Comparison of ENCODE assay signal across 8 mouse cellular contexts in the genomic region with DNA sequence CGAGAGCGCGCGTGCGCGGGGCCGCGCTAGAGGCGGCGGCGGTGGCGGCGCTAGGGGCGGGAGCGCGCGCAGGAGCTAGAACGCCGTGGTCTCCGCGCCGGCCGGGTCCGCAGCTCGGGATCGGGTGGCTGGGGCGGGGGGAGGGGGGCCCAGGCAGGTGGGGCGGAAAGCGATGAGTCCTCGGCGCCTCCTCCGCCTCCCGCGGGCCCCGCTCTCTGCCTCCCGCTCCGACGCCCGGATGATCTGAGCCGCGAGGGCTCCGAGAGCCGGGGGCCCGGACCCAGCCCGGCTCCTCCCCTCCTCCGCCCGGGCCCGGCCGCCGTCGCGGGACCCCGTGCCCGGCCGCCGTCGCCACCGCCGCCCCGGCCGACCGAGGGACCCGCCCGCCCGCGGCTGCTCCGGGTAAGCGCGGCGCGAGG. TPM values are rescaled to one million over a fixed set of nuclear protein-coding genes. Genes with fewer than 3 reads are reported as not detected.
DNase-seq lines count a peak whose midpoint lies in the region; ATAC-seq and TF ChIP-seq lines count a peak whose summit lies in the region.

No protein-coding gene starts in this region.

- intact Hi-C loops in gastrocnemius, postnatal 14 days (cut with DNase I; ENCODE audit: low total_unique reads): no loop called here

- 0% methylated on average over 21 of the region's 71 CpGs for WGBS in hindbrain, embryonic 15.5 days
- 1% methylated on average over 57 of the region's 71 CpGs for WGBS in midbrain, embryonic 15.5 days

- no peaks in the 10 kb centered on the region for H3K27me3 ChIP-seq in hindbrain, embryonic 15.5 days
- no peaks in the 10 kb centered on the region for H3K27me3 ChIP-seq in midbrain, embryonic 15.5 days (replicated peaks)

- peak; percentile 96 for DNase-seq in kidney, postnatal 14 days
- no peak for DNase-seq in kidney, adult 18-20 months
- DNase-seq in gastrocnemius, postnatal 14 days: no peak
- DNase-seq in urinary bladder, postnatal 25 days (ENCODE audit: low spot score): no peak
- no peak for DNase-seq in adrenal gland, postnatal 14 days

- peak; percentile 76 for ATAC-seq in hindbrain, embryonic 15.5 days (ENCODE audit: low FRiP score, low read depth)
- no peak; the same call in 1 of the 2 replicates for ATAC-seq in midbrain, embryonic 15.5 days (replicated peaks)

- H3K27ac ChIP-seq in cortical plate, adult 2 months (ENCODE audit: insufficient read depth, low read length): peak overlapping the region; percentile 69; the same call in 1 of the 2 replicates
- peak overlapping the region; percentile 99 for H3K27ac ChIP-seq in hindbrain, embryonic 15.5 days (replicated peaks)
- peak overlapping the region; percentile 99 for H3K27ac ChIP-seq in midbrain, embryonic 15.5 days

- H3K9ac ChIP-seq in hindbrain, embryonic 15.5 days: peak overlapping the region; percentile 94
- peak overlapping the region; percentile 99 for H3K9ac ChIP-seq in midbrain, embryonic 15.5 days

- no peaks in the 10 kb centered on the region for H3K9me3 ChIP-seq in hindbrain, embryonic 15.5 days
- H3K9me3 ChIP-seq in midbrain, embryonic 15.5 days: no peaks in the 10 kb centered on the region

- TF ChIP-seq CTCF in cortical plate, adult 2 months (IDR thresholded peaks at IDR 0.05; ENCODE audit: extremely low read depth, insufficient read depth, low read length): no peak

- H3K4me2 ChIP-seq in hindbrain, embryonic 15.5 days: peak overlapping the region; percentile 70
- H3K4me2 ChIP-seq in midbrain, embryonic 15.5 days: peak overlapping the region; percentile 58

- no peaks in the 10 kb centered on the region for H3K36me3 ChIP-seq in hindbrain, embryonic 15.5 days
- no peaks in the 10 kb centered on the region for H3K36me3 ChIP-seq in midbrain, embryonic 15.5 days (replicated peaks)

- H3K4me1 ChIP-seq in cortical plate, adult 2 months (ENCODE audit: control insufficient read depth, insufficient read depth, low read length): peaks cover 2% of the 10 kb centered on the region; the same call in 1 of the 2 replicates
- peaks cover 28% of the 10 kb centered on the region for H3K4me1 ChIP-seq in hindbrain, embryonic 15.5 days (replicated peaks)
- peaks cover 28% of the 10 kb centered on the region for H3K4me1 ChIP-seq in midbrain, embryonic 15.5 days

- no peak for TF ChIP-seq POLR2A in cortical plate, adult 2 months (IDR thresholded peaks at IDR 0.05; ENCODE audit: extremely low read depth, insufficient read depth, low read length)

- H3K4me3 ChIP-seq in cortical plate, adult 2 months (ENCODE audit: insufficient read depth, low read length): peak overlapping the region; percentile 74
- peak overlapping the region; percentile 69 for H3K4me3 ChIP-seq in hindbrain, embryonic 15.5 days
- H3K4me3 ChIP-seq in midbrain, embryonic 15.5 days: peak overlapping the region; percentile 98

RNA-seq across cellular contexts. Expression of gene Ppm1a, which starts 4.0 kb away (rescaled TPM):
- polyA plus RNA-seq in cortical plate, adult 2 months (2012; rRNA removed): 187 and 197 TPM in 2 replicates
- 63.0 and 70.9 TPM in 2 replicates for polyA plus RNA-seq in hindbrain, embryonic 15.5 days (2015; fragmentation: Nextera tagmentation; extraction: Ambion mirVana)
- polyA plus RNA-seq in midbrain, embryonic 15.5 days (2015; fragmentation: Nextera tagmentation; extraction: Ambion mirVana): 57.2 and 62.3 TPM in 2 replicates
- total RNA-seq in gastrocnemius, postnatal 14 days (2021): 100 to 1,000 TPM; 156 to 160 TPM
- 244 and 247 TPM in 2 replicates for total RNA-seq in adrenal gland, postnatal 14 days (2021)
